Mouse (Mus musculus): ENCODE data around the gene Muc5ac.

Muc5ac gene

DNA sequence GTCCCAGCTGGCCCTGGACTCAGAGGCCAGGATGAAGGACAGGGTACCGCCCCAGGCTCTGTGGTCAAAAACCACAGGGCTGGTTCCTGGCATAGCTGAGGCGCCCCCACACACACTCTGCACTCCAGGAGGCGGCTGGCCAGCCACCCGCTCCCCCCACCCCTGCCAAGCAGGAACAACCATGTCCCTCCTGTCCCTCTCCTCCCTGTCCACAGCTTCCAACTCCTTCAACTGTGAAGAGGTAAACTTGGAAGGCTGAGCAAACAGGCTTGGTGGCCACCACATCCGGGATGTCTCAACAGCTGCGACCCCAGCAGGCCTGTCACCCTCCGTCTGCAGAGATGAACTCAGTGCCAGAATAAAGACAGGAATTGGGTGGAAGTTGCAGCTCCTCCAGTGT lies 47.2 kb downstream of the Muc5ac start:
- DNase-seq (ENCODE audit: low read depth, low spot score), result no peak

DNA sequence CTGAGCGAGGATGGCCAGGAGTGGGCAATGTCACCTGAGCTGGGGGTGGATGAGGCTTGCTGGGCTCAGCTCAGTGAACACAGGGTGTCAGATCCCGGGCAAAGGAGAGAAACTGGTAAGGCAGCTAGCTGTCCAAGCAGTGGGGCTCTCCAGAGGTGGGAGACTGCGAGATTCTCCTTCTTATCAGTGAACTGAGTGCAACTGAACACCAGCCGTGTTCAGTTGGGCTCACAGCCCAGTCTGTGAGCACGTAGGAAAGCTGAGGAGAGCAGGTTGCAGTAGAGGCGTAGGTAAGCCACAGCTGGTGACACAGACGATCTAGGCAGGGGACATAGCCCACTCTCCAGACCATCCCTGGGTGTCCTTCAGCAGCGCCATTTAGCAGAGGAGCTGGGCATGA lies 47.7 kb downstream of the Muc5ac start:
- DNase-seq (ENCODE audit: low read depth, low spot score), result no peak

DNA sequence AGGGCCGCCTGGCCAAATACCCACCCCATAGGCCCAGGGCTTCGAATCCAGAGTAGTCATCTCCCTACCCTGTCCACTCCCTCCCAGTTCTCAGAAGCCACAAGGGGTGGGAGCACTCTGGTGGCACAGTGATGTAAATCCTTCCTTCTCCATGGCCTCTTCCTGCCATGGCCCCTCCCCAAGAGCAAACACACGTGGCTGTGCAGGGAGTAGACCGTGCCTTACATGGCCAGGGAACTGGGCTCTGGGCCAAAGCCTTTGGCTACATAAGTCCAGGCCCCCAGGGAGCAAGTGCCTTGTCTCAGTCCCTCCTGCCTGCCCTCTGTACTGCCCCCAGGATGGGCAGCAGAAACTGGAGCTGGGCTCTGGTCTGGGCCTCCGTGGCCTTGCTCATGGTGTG lies 50.0 kb downstream of the Muc5ac start, which contains the start of gene Muc5b:
Gene Muc5b, plus strand, starts transcription at position 292 of the 400 bp plus-strand sequence.
- DNase-seq (ENCODE audit: low read depth, low spot score), result no peak

DNA sequence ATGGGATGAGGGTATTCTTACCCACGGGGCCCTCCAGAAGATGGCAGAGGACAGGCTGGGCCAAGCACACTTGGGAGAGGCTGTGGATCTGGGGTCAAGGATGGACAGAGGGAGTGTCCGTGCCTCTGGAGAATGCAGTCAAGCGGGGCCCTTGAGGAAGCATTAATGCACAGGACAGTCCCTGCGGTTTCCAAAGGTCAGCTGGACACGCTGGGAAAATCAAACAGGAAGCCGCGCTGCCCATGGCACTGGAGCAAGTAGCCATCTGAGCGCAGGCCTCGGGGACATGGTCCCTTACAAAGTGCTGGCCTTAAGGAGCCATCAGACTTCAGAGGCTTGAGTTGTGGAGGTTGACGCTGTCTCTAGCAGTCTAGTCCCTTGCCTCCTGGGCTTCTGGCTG lies 51.6 kb downstream of the Muc5ac start:
- DNase-seq (ENCODE audit: low read depth, low spot score), result no peak

DNA sequence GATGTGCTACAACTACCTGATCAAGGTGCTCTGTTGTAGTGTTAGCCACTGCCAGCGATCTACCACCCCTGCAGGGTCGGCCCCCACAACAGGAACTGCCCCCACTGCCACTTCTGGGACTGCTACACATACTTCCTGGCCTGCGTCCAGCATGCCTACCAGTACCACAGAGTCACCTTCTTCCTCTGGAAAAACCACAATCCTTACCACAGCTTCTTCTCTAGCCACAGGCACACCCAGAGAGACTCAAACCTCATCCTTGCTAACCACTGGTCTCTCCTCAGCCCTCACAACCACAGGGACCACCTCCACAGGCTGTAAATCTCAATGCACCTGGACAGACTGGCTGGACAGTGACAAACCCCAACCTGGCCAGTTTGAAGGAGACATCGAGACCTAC lies 72.3 kb downstream of the Muc5ac start:
- no peak for DNase-seq (ENCODE audit: low read depth, low spot score)
